Mouse (Mus musculus) layer of hippocampus, postnatal 25 days (tissue): ENCODE measurements around the gene Gm9046. TPM values are rescaled to one million over a fixed set of nuclear protein-coding genes. Genes with fewer than 3 reads are reported as not detected.
"Not testable (repeated sequence)": the region's sequence is repeated elsewhere in the genome, so short reads cannot be mapped to it uniquely, and the experiment has no call there.

Experiments
- DNase-seq, 2 experiments: peaks; one replicate each; pipeline ENCODE4 v3.0.0; 2022; ENCODE audit warnings: mixed read lengths in 2 of 2, low spot score in 1 of 2; ENCODE audit errors: extremely low spot score in 1 of 2
- total RNA-seq, 2 experiments: library from RNA; stranded (reverse); gene quantifications; 2 replicates each; pipeline ENCODE4 v1.2.3; 2021

Gm9046 gene
- total RNA-seq = not detected

DNA sequence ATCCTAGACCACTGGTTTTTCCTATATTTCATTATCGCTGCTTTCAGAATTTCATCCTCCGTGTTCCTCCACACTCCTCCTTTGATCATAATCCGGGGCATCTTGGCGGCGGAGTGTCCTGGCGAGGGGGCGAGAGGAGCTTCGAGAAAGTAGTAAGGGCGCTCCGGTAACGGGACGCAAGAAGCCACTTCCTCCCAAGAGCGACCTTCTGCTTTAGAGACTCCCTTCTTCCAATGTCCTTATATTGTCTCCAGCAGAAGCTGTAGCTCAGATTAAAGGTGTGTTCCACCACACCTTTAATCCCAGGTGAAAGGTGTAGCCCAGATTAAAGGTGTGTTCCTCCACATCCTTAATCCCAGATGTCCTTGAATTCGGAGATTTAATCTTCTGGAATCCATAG, at the start of gene Gm9046:
Gm9046 (minus strand) TSS at position 101 of the 400 bp plus-strand sequence.
- not testable (repeated sequence) for DNase-seq

DNA sequence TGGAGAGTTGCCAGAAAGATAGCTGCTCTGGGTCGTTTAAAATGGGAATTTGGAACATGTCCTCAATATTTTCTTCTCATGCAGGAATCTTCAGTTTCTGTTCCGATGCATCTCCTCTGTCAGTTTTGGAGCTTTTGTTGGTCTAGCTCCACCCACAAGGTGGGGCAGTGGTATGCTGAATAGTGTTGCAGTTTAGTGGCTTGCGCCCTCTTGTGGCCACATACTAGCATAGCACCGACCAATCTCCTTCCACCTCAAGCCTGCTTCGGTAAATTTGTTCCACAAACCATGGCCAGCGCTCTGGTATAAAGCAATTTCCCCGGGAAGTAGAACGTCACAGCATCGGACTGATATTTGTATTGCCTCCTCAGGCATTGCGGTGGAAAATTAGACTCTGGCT, 27.4 kb upstream of the Gm9046 start:
- DNase-seq = peak; percentile 63 to 78

DNA sequence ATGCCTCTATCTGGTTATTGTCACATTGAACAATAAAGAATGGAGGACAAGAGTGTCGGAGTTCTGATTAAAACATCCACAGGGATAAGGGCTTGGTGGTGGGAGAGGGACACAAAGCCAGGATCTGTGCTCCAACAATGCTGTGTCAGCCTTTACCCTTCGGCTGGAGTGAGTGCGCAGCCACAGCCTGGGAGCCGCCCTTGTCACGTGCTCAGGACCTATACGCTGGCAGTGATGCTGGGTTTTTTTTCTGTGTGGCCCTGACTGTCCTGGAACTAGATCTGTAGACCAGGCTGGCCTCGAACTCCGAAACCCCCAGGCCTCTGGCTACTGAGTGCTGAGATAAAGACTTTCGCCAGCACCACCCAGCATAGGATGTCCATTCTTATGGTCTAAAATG, 26.5 kb upstream of the Gm9046 start:
- DNase-seq = no peak

DNA sequence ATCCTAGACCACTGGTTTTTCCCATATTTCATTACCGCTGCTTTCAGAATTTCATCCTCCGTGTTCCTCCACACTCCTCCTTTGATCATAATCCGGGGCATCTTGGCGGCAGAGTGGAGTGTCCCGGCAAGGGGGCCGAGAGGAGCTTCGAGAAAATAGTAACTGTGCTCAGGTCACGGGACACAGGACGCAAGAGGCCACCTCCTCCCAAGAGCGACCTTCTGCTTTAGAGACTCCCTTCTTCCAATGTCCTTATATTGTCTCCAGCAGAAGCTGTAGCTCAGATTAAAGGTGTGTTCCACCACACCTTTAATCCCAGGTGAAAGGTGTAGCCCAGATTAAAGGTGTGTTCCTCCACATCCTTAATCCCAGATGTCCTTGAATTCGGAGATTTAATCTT, 10.9 kb upstream of the Gm9046 start, which contains the start of gene Gm9049:
Gm9049 (minus strand) TSS at position 101 of the 400 bp plus-strand sequence.
- DNase-seq = not testable (repeated sequence)

DNA sequence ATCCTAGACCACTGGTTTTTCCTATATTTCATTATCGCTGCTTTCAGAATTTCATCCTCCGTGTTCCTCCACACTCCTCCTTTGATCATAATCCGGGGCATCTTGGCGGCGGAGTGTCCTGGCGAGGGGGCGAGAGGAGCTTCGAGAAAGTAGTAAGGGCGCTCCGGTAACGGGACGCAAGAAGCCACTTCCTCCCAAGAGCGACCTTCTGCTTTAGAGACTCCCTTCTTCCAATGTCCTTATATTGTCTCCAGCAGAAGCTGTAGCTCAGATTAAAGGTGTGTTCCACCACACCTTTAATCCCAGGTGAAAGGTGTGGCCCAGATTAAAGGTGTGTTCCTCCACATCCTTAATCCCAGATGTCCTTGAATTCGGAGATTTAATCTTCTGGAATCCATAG, 5.5 kb upstream of the Gm9046 start, which contains the start of gene Gm9048:
Gm9048 (minus strand) TSS at position 101 of the 400 bp plus-strand sequence.
- not testable (repeated sequence) for DNase-seq

DNA sequence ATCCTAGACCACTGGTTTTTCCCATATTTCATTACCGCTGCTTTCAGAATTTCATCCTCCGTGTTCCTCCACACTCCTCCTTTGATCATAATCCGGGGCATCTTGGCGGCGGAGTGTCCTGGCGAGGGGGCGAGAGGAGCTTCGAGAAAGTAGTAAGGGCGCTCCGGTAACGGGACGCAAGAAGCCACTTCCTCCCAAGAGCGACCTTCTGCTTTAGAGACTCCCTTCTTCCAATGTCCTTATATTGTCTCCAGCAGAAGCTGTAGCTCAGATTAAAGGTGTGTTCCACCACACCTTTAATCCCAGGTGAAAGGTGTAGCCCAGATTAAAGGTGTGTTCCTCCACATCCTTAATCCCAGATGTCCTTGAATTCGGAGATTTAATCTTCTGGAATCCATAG, 5.3 kb downstream of the Gm9046 start, which contains the start of gene Gm9045:
Gm9045 (minus strand) TSS at position 101 of the 400 bp plus-strand sequence.
- not testable (repeated sequence) for DNase-seq

DNA sequence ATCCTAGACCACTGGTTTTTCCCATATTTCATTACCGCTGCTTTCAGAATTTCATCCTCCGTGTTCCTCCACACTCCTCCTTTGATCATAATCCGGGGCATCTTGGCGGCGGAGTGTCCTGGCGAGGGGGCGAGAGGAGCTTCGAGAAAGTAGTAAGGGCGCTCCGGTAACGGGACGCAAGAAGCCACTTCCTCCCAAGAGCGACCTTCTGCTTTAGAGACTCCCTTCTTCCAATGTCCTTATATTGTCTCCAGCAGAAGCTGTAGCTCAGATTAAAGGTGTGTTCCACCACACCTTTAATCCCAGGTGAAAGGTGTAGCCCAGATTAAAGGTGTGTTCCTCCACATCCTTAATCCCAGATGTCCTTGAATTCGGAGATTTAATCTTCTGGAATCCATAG, 10.7 kb downstream of the Gm9046 start, which contains the start of gene Gm9044:
Gm9044 (minus strand) TSS at position 101 of the 400 bp plus-strand sequence.
- DNase-seq = not testable (repeated sequence)

DNA sequence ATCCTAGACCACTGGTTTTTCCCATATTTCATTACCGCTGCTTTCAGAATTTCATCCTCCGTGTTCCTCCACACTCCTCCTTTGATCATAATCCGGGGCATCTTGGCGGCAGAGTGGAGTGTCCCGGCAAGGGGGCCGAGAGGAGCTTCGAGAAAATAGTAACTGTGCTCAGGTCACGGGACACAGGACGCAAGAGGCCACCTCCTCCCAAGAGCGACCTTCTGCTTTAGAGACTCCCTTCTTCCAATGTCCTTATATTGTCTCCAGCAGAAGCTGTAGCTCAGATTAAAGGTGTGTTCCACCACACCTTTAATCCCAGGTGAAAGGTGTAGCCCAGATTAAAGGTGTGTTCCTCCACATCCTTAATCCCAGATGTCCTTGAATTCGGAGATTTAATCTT, 16.2 kb downstream of the Gm9046 start, which contains the start of gene Gm9040:
Gm9040 (minus strand) TSS at position 101 of the 400 bp plus-strand sequence.
- not testable (repeated sequence) for DNase-seq

DNA sequence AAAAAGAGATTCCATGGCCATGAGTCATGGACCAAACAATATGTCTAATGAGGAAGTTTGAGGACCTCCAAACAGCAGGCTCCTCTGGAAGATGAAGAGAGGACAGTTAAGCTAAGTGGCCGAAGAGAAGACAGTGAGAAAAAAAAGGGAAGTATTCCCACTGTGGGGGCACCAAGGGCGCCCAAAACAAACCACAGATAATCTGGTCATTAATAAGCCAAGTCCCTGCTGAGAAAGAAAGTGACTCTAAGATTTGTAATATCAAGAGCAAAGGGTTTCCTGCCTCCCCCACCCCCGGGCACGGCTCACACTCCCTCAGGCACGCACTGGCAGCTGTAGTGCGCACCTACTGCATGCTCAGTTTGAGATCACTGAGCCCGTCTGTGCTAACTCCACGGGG, 24.0 kb downstream of the Gm9046 start:
- no peak for DNase-seq

DNA sequence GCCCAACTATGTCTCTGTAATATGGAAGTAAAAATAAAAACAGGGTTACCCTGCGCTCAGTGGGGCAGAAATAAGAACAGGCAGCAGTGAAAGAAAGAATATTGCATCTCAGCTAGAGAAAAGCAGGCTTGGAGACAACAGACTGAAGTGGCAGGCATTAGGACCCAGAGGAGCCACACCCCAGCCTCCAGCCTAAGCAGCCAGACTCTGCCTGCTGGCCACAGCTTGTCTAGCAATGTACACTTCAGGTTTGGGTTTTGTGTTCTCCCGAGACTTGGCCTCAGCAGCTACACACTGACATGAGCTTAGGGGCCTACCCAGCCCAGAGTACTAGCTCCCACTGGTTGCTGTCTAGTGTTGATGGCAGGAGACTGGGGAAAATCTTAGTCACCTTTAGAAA, 40.9 kb downstream of the Gm9046 start:
- DNase-seq = not testable (repeated sequence)

DNA sequence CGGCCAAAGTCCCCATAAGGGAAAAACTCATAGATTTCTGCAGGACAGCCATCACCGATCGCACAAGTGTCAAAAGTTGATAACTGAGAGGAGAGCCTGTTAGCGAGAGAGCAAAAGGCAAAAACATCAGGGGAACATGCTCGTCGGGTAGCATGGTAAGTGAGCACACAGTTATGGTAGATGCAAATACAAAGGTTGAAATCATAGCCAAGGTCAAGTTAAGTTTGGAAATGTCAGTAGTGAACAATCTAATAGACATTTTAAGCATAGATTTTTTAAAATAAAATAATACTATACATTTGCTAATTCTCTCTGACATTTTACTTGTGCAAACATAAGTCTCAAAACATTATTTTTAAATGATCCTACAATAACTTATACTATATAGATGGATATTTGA, 48.1 kb downstream of the Gm9046 start, which contains the start of gene Iltifb:
Iltifb (minus strand) TSS at position 101 of the 400 bp plus-strand sequence.
- DNase-seq = no peak

Other genes starting within 250 kb of the Gm9046 start
- gene Mdm1, start 201.4 kb downstream of the Gm9046 start, total RNA-seq = 10 to 100 TPM in 1 of 2 experiments, 1 to 10 TPM in 1; 8.4 to 10.1 TPM
- not detected for gene Il22, start 138.3 kb downstream of the Gm9046 start, total RNA-seq
- gene Gm32717, start 102.5 kb downstream of the Gm9046 start, total RNA-seq = under 1 TPM; 0.89 to 0.92 TPM
- under 1 TPM; 0.89 to 0.92 TPM for gene Gm32802, start 84.6 kb downstream of the Gm9046 start, total RNA-seq
- gene Iltifb, start 48.2 kb downstream of the Gm9046 start, total RNA-seq = not detected
- not detected for gene Gm9040, start 16.3 kb downstream of the Gm9046 start, total RNA-seq
- gene Gm9044, start 10.8 kb downstream of the Gm9046 start, total RNA-seq = not detected
- gene Gm9045, start 5.4 kb downstream of the Gm9046 start, total RNA-seq = not detected
- gene Gm9048, start 5.4 kb upstream of the Gm9046 start, total RNA-seq = not detected
- gene Gm9049, start 10.8 kb upstream of the Gm9046 start, total RNA-seq = not detected
- not detected for gene Ifng, start 97.8 kb upstream of the Gm9046 start, total RNA-seq